Mouse (Mus musculus): ENCODE results near the gene Nmnat2. TPM values are rescaled to one million over a fixed set of nuclear protein-coding genes. Genes with fewer than 3 reads are reported as not detected.
A peak's percentile ranks its signal among the peaks of the same experiment; 100 is the strongest.

The Nmnat2 gene
- polyA plus RNA-seq, 1 experiment from 2014 or later, result 2.4 TPM

DNA sequence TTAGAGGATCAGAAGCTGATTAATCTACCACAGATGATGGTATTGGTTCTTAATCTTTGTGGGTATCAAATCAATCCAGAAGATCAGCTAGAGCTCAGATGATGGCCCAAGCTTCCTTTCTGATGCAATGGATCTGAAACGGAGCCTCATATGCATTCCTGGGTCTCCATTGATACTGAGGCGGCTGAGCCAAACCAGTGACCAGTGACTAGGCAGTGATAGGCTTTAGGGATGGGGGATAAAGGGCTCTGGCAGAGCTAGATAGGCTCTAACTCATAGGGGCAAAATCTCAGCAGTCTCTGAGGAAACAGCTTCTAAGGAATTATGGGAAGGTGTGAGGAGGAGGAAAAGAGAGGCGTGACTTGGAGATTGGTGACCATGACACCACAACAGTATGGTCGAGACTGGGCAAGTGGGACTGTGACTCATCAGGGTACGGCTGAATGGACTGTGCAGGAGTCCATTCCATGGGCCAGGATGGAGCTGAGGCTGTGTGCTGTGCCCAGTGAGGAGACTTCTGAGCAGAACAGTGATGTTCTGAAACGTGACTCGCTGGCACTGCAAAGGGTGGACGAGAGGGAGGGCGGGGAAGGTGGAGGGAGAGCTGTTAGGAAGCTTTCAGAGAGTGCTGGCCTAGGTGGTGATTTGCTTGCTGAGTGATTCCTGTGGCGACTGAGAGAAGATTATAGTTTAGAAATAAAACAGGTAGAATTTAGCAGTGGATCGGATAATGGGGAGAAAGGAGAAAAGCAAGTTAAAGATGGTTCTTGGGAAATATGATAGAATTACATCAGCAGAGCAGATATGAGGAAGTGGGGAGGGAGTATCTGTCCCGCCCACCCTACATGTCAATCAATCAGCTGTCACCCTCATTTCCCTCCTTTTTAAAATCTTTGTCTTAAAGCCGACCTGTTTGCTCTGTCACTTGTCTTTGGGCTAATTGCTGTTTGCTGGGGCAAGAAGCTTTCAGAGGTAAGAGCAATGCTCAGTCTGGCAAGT is 55.9 kb downstream of the Nmnat2 start:
- no peak for ATAC-seq (ENCODE audit: insufficient number of reproducible peaks, low FRiP score, low TSS enrichment, low read depth)
- WGBS, result 73% methylated on average over 13 of the region's 13 CpGs
- H3K4me3 ChIP-seq, result no peak overlapping the region
- H3K9me3 ChIP-seq, result no peaks in the 10 kb centered on the region
- peaks cover 13% of the 10 kb centered on the region for H3K4me1 ChIP-seq
- H3K27ac ChIP-seq, result no peak overlapping the region
- H3K4me2 ChIP-seq, result no peak overlapping the region
- no peak overlapping the region for H3K9ac ChIP-seq
- H3K36me3 ChIP-seq, result no peaks in the 10 kb centered on the region
- H3K27me3 ChIP-seq, result no peaks in the 10 kb centered on the region

DNA sequence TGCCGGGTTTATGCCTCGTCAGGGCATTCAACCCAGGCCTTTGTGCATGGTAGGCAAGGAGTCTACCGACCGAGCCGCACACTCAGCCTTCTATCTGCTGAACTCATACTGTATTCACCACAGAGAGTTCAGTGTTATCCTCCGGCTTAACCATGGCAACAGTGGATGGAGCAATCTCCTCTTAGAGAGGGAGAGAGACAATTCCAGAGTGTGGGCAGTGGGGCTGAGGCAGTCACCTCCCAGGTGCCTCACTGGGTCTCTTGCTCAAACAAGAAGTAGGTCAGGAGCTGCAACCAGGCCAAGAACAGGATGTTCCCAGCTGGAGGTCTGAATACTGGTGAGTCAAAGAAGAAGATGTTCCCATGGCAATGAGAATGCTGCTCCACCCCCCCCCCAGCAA is 56.8 kb downstream of the Nmnat2 start:
- 91% methylated on average over 6 of the region's 6 CpGs for WGBS
- no peak for ATAC-seq (ENCODE audit: insufficient number of reproducible peaks, low FRiP score, low TSS enrichment, low read depth)

GRCm38 (mm10) chr1:153013541-153014288 is 58.9 kb downstream of the Nmnat2 start:
- Histone ChIP-seq H3K9me3 (no peaks in the 10 kb centered on the region), H3K27ac (no peak overlapping the region), H3K4me2 (no peak overlapping the region), H3K9ac (no peak overlapping the region), H3K4me1 (peaks cover 19% of the 10 kb centered on the region), H3K36me3 (no peaks in the 10 kb centered on the region), H3K4me3 (no peak overlapping the region), H3K27me3 (no peaks in the 10 kb centered on the region)
- ATAC-seq (ENCODE audit: insufficient number of reproducible peaks, low FRiP score, low TSS enrichment, low read depth), result no peak
- whole genome bisulfite sequencing, result 70% methylated on average over 2 of the region's 2 CpGs

More for the DNA sequence above, 56.8 kb downstream of the Nmnat2 start:
- Histone ChIP-seq H3K4me3 (no peak overlapping the region), H3K36me3 (no peaks in the 10 kb centered on the region), H3K4me1 (peaks cover 16% of the 10 kb centered on the region), H3K9me3 (no peaks in the 10 kb centered on the region), H3K27ac (no peak overlapping the region), H3K4me2 (no peak overlapping the region), H3K9ac (no peak overlapping the region), H3K27me3 (no peaks in the 10 kb centered on the region)

DNA sequence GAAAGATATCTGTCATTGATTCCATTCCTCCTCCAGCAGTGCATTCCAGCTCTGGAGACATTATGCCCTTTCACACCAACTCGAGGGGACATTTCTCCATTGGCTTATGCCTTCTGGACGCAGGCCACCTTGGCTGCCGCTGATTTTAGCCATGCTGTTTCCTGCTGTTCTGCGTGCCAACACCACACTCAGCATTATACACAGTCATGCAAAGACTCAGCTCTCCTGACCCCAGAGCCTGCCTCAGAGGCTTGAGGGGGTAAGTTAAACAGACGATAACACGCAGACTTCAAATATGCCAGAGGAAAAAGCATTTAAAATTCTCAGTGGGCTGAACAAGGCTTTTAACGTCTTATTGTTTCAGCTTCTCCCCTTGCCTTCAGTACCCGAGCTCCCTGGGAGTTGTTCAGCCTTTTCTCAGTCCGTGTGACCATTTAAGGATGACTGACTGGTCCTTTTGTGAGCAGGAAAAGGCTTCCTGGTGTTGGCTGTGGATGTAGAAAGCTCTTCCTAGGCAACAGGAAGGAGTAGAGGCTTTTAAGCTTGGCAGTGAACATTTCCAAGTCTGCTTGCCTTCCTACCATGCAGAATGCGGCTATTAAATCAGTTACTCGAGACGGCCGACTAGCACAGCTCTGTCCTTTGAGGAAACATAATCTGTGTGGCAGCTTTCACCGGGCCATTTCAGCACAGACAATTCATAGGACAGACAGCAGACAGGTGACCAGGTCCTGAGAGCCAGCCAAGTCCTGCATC is 59.8 kb downstream of the Nmnat2 start:
- 0 out of 2 replicates have a peak overlapping the region, but pooled peaks have one; percentile 2 for H3K4me2 ChIP-seq
- H3K9ac ChIP-seq, result no peak overlapping the region
- peaks cover 20% of the 10 kb centered on the region for H3K4me1 ChIP-seq
- H3K27ac ChIP-seq, result peak overlapping the region; percentile 54
- WGBS, result 31% methylated on average over 14 of the region's 14 CpGs
- H3K4me3 ChIP-seq, result no peak overlapping the region
- H3K36me3 ChIP-seq, result no peaks in the 10 kb centered on the region
- H3K9me3 ChIP-seq, result no peaks in the 10 kb centered on the region
- no peak for ATAC-seq (ENCODE audit: insufficient number of reproducible peaks, low FRiP score, low TSS enrichment, low read depth)
- no peaks in the 10 kb centered on the region for H3K27me3 ChIP-seq

GRCm38 (mm10) chr1:153016465-153017163 is 61.8 kb downstream of the Nmnat2 start:
- 0 out of 2 replicates have a peak overlapping the region, but pooled peaks have one; percentile 17 for H3K27ac ChIP-seq
- H3K9me3 ChIP-seq, result no peaks in the 10 kb centered on the region
- WGBS, result 46% methylated on average over 11 of the region's 11 CpGs
- no peak overlapping the region for H3K9ac ChIP-seq
- no peaks in the 10 kb centered on the region for H3K27me3 ChIP-seq
- no peak overlapping the region for H3K4me3 ChIP-seq
- no peak for ATAC-seq (ENCODE audit: insufficient number of reproducible peaks, low FRiP score, low TSS enrichment, low read depth)
- H3K4me1 ChIP-seq, result peaks cover 20% of the 10 kb centered on the region
- no peaks in the 10 kb centered on the region for H3K36me3 ChIP-seq
- H3K4me2 ChIP-seq, result no peak overlapping the region

- no peak overlapping the region for H3K4me2 ChIP-seq
- H3K27me3 ChIP-seq, result no peaks in the 10 kb centered on the region
- H3K4me3 ChIP-seq, result no peak overlapping the region
- no peaks in the 10 kb centered on the region for H3K36me3 ChIP-seq
- no peak for ATAC-seq (ENCODE audit: insufficient number of reproducible peaks, low FRiP score, low TSS enrichment, low read depth)
- no peak overlapping the region for H3K9ac ChIP-seq
- H3K27ac ChIP-seq, result no peak overlapping the region
- H3K9me3 ChIP-seq, result no peaks in the 10 kb centered on the region
- peaks cover 19% of the 10 kb centered on the region for H3K4me1 ChIP-seq
- 82% methylated on average over 1 of the region's 1 CpGs for WGBS
Observed at GRCm38 (mm10) chr1:153019128-153019527, 64.3 kb downstream of the Nmnat2 start.

- Histone ChIP-seq H3K27ac (no peak overlapping the region), H3K9ac (no peak overlapping the region), H3K4me1 (peaks cover 14% of the 10 kb centered on the region), H3K4me2 (no peak overlapping the region), H3K36me3 (no peaks in the 10 kb centered on the region), H3K9me3 (no peaks in the 10 kb centered on the region), H3K4me3 (no peak overlapping the region), H3K27me3 (no peaks in the 10 kb centered on the region)
- WGBS, result 62% methylated on average over 3 of the region's 3 CpGs
- no peak for ATAC-seq (ENCODE audit: insufficient number of reproducible peaks, low FRiP score, low TSS enrichment, low read depth)
Observed at GRCm38 (mm10) chr1:153019623-153020022, 64.8 kb downstream of the Nmnat2 start.

DNA sequence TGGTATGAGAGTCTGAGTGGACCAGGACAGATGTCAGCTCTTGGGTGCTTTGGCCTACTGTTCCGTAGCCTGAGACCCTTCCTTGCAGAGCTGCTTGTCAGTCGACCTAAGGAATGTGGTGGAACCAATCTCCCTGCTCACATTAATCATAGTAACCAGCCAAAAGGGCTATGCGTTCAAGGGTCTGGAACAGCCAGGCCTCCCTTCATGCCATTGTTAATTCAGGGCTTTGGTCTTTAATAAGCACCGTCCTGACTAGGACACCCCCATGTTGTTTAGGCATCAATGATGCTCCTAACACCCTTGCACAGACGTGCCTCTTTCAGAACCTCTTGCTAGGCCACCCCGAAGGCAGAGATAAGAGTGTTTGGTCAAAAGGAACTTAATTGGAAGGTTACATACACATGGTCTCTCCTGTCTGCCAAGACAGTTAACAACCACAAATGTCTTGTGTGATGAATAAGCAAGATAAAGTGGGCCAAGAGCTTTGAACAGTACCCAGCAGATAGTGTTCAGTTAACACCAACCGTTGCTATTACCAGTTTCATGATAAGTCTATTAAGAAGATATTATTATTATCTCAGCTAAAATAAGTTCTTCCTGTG is 66.3 kb downstream of the Nmnat2 start:
- H3K27me3 ChIP-seq, result no peaks in the 10 kb centered on the region
- 48% methylated on average over 7 of the region's 7 CpGs for WGBS
- H3K4me2 ChIP-seq, result no peak overlapping the region
- H3K9ac ChIP-seq, result no peak overlapping the region
- no peaks in the 10 kb centered on the region for H3K36me3 ChIP-seq
- H3K27ac ChIP-seq, result no peak overlapping the region
- H3K4me3 ChIP-seq, result no peak overlapping the region
- no peak for ATAC-seq (ENCODE audit: insufficient number of reproducible peaks, low FRiP score, low TSS enrichment, low read depth)
- H3K9me3 ChIP-seq, result no peaks in the 10 kb centered on the region
- peaks cover 9% of the 10 kb centered on the region; the same call in 1 of the 2 replicates for H3K4me1 ChIP-seq

DNA sequence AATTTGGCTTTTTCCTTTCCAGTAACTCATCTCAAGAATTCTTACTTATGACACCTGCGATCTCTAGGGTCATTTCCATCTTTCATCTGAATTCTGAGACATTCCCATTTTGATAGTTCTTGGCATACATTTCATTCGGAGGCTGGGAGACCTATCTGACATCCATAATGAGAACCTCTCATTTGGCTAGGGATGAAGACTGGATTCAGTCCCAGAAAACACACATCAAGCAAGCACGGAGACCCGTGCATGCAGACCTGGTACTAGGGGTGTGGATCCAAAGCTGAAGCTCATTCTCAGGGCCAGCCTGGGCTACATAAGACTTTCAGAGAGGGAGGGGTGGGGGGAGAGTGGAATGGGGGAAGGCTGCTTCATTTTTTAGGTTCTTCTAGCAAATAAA is 68.2 kb downstream of the Nmnat2 start:
- ATAC-seq (ENCODE audit: insufficient number of reproducible peaks, low FRiP score, low TSS enrichment, low read depth), result no peak
- H3K4me2 ChIP-seq, result no peak overlapping the region
- no peak overlapping the region for H3K9ac ChIP-seq
- H3K4me1 ChIP-seq, result peaks cover 3% of the 10 kb centered on the region; the same call in 1 of the 2 replicates
- no peaks in the 10 kb centered on the region for H3K9me3 ChIP-seq
- no peak overlapping the region for H3K4me3 ChIP-seq
- WGBS, result 69% methylated on average over 4 of the region's 4 CpGs
- H3K27ac ChIP-seq, result no peak overlapping the region
- no peaks in the 10 kb centered on the region for H3K36me3 ChIP-seq
- H3K27me3 ChIP-seq, result no peaks in the 10 kb centered on the region

DNA sequence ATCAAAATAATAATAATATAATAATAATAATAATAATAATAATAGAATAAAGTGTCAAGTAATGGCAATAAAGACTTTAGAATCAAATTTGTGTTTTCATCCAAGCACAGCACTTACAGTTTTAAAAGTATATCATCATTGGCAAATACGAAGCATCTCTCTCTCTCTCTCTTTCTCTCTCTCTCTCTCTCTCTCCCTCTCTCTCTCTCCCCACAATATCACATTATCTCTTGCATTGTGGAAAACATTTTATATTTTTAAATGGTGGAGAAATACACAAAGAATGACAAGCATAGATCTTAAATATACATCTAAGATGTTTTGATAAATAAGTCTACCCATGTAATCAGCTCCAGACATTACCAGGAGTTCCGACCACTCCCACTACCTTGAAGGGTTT is 69.1 kb downstream of the Nmnat2 start:
- H3K27ac ChIP-seq, result no peak overlapping the region
- WGBS, result 84% methylated on average over 2 of the region's 2 CpGs
- no peaks in the 10 kb centered on the region for H3K36me3 ChIP-seq
- H3K4me1 ChIP-seq, result peaks cover 3% of the 10 kb centered on the region; the same call in 1 of the 2 replicates
- H3K9ac ChIP-seq, result no peak overlapping the region
- H3K4me2 ChIP-seq, result no peak overlapping the region
- ATAC-seq (ENCODE audit: insufficient number of reproducible peaks, low FRiP score, low TSS enrichment, low read depth), result no peak
- H3K27me3 ChIP-seq, result no peaks in the 10 kb centered on the region
- no peaks in the 10 kb centered on the region for H3K9me3 ChIP-seq
- no peak overlapping the region for H3K4me3 ChIP-seq

DNA sequence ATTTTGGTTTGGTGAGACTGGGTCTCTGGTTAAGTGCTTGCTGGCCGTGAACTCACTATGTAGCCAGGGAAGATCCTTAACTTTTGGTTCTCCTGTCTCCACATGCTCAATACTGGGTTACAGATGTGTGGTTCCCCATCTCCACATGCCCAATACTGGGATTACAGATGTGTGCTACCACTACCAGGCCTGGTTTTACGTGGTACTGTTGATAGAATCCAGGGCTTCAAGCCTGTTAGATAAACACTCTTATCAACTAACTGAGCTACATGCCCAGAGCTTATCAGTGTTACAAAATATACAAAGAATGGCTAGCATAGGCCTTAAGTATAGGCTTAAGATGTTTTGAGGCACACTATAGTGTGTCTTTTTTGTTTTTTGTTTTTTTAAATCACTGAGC is 69.7 kb downstream of the Nmnat2 start:
- no peak overlapping the region for H3K4me3 ChIP-seq
- no peaks in the 10 kb centered on the region for H3K27me3 ChIP-seq
- WGBS, result 58% methylated on average over 2 of the region's 2 CpGs
- peaks cover 3% of the 10 kb centered on the region; the same call in 1 of the 2 replicates for H3K4me1 ChIP-seq
- no peak overlapping the region for H3K4me2 ChIP-seq
- H3K9ac ChIP-seq, result no peak overlapping the region
- no peaks in the 10 kb centered on the region for H3K36me3 ChIP-seq
- no peaks in the 10 kb centered on the region for H3K9me3 ChIP-seq
- no peak for ATAC-seq (ENCODE audit: insufficient number of reproducible peaks, low FRiP score, low TSS enrichment, low read depth)
- H3K27ac ChIP-seq, result no peak overlapping the region
